Mouse (Mus musculus) myocyte (in vitro differentiated cells): ENCODE results near the gene Zbtb22.

Source experiments
- MAX ChIP-seq: IDR thresholded peaks from one replicate; pipeline ENCODE4 v1.6.1; 2011; ENCODE audit warnings: low read depth, mild to moderate bottlenecking, control low read depth
- MYOD1 ChIP-seq, 3 experiments: IDR thresholded peaks; one replicate each; pipeline ENCODE4 v1.6.1; 2011; ENCODE audit warnings: control low read depth in 2 of 3, low read depth in 2 of 3, mild to moderate bottlenecking in 2 of 3, moderate library complexity in 1 of 3; ENCODE audit not compliant: insufficient read length in 2 of 3, control insufficient read depth in 1 of 3
- POLR2A ChIP-seq: IDR thresholded peaks from one replicate; pipeline ENCODE4 v1.6.1; 2011; ENCODE audit warnings: low read depth, mild to moderate bottlenecking, control low read depth, moderate library complexity; ENCODE audit not compliant: insufficient read length
- TCF3 ChIP-seq: IDR thresholded peaks from one replicate; pipeline ENCODE4 v1.6.1; 2011; ENCODE audit warnings: low read depth, control low read depth; ENCODE audit not compliant: insufficient read length
- USF1 ChIP-seq: IDR thresholded peaks from one replicate; pipeline ENCODE4 v1.6.1; 2011; ENCODE audit warnings: low read depth, mild to moderate bottlenecking, control low read depth, moderate library complexity

DNA sequence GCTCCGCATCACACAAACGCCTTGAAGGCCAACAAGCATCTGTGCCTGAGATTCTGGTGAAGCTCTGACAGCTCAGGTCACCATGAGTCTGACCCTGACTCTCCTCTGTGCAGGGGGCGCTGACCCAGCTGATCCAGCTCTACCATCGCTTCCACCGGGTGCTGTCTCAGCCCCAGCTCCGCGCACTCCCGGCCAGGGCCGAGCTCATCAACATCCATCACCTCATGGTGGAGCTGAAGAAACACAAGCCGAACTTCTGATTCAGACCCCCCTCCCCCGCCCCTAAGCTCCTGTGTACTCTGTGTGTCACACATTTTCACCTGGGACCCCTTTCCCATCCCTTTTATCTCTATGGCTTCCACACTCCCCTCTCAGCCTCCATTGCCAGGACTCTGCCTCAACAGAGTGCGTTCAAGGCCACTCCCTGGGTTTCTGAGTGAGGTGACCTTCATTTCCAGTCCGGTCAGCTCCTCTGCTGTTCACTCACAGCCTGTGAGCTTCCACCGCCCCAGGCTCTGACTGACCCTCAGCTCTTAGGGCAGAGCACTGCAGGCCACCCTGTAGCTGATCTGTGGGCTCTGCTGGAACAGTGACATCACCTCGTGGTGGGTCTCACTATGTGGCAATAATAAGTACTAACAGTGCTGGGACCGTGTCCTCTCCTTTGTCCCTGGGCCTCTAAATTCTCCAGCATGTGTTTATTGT is 50.3 kb downstream of the Zbtb22 start:
- TF ChIP-seq POLR2A (no peak), USF1 (no peak), MYOD1 (IDR thresholded peaks at IDR 0.05; ENCODE audit: control insufficient read depth in 1 of 3, insufficient read length in 2 of 3, low read depth in 2 of 3) (no peak), MAX (no peak), TCF3 (no peak)
